Mouse (Mus musculus) heart, postnatal 0 days (tissue): ENCODE measurements around the gene Gars.

Experiments used
- CTCF ChIP-seq: IDR thresholded peaks from 2 replicates; pipeline ENCODE4 v1.5.1; 2016; ENCODE audit warnings: antibody characterized with exemption, control low read depth, low read depth
- EP300 ChIP-seq: IDR thresholded peaks from 2 replicates; pipeline ENCODE4 v1.6.1; 2016; ENCODE audit warnings: antibody characterized with exemption, low read depth

DNA sequence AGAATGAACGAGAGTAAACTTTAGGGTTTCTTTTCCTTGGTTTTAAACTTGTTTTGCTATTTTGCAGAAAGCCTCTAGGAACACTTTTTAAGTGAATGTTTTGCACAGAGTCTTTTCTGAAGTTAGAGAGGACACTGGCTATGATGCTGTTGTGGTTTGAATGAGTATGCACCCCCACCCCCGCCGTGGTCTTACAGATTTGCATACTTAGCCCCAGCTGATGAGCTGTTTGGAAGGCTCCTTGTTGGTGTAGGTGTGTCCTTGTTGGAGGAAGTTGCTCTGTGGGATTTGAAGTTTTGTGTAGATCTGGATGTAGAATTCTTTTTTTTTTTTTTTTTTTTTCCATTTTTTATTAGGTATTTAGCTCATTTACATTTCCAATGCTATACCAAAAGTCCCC is 19.6 kb downstream of the Gars start:
- TF ChIP-seq EP300 (no peak), CTCF (no peak)
